Mouse (Mus musculus): ENCODE measurements around the gene Trp53tg5. TPM values are rescaled to one million over a fixed set of nuclear protein-coding genes. Genes with fewer than 3 reads are reported as not detected.

Gene Trp53tg5
- polyA plus RNA-seq (2014; fragmentation: Illumina TruSeq; extraction: RNeasy Lipid Tissue Mini Kit (QIAGEN cat#74804); ENCODE audit: low read depth, low replicate concordance): not detected

DNA sequence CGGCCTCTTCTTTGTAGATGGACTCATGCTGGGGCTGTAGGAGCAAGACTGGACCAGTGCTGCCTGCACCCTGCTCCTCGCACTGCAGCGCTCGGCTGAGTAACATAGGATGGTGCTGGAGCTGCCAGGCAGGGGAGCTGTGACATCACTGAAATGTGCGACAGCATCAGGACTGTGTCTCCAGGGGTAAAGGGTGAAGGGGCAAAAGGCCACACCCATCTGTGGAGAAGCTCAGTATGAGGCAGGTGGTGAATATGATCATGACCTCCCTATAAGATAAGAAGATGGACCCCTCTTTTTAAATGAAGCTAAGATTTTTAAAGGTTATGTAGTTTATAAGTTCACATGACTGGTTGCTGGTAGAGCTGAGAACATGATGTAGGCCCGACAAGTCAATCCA lies at the start of gene Trp53tg5:
Gene Trp53tg5, minus strand, starts transcription at position 101 of the 400 bp plus-strand sequence.

DNA sequence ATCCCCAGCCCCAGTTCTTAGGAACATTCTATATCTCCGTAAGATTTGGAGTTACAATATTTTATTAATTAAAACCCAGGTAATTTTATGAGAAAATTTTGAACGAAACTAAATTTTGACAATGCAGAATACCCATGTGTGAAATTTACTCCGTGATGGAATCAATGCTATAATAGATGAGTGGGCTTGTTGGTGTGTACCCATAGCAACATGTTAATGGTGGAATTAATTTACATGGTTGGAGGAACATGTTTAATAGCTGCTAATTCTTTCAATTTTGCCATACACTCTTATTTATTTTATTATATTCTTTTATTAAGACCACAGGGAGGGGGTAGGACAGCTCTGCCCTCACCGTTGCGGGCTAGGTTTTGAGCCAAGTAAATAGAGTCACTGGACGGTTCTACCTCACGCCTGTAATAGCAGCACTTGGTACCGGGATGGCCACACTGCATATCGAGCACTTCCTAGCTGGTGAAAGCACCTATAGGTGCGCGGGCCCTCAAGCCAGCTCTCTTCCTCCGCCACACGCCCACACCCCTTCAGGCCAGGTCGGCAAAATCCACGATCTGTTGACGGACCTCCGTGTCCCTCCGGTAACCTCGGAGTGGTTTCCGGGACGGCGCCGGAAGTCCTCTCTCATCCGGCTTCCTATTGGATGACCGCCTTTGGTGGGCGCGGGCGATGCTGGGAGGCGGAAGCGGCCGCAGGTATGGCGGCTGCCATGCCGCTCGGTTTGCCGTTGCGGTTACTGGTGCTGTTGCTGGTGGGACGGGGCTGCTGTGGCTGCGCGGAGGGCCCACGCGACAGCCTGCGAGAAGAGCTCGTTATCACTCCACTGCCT lies 23.5 kb upstream of the Trp53tg5 start, which contains the start of gene Pigt:
Gene Pigt, plus strand, starts transcription at position 674 of the 844 bp plus-strand sequence.

DNA sequence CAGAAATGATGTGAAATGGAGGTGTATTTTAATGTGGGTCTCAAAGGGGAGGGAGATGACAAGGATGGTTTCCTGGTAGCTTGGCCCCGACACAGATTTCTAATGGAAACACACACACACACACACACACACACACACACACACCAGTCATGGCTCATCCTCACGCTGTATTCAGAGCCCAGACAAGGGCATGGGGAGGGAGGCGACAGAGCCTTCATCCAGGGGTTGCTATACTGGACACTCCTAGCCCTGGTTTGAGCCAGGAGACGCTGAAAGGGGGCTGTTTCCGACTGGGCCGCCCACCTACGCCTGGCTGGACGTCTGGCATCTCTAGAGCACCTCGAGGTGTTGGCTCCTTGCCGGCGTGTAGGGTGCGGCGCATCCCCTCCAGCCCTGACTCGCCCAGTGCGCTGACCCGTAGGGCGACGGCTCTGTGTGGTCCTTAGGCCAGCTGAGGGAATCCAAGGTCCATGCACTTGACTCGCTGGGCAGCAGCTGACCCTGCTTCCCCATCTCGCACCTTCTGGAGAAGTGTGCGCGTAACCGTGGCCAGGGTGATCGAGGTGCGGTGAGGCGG lies 12.2 kb upstream of the Trp53tg5 start, which contains the start of gene Dbndd2:
Gene Dbndd2, plus strand, starts transcription at position 426 of the 577 bp plus-strand sequence.

GRCm38 (mm10) chr2:164460745-164461551 lies 12.6 kb downstream of the Trp53tg5 start, which contains the start of gene Gm20458:
Gene Gm20458 (plus strand): TSS chr2:164460967.

DNA sequence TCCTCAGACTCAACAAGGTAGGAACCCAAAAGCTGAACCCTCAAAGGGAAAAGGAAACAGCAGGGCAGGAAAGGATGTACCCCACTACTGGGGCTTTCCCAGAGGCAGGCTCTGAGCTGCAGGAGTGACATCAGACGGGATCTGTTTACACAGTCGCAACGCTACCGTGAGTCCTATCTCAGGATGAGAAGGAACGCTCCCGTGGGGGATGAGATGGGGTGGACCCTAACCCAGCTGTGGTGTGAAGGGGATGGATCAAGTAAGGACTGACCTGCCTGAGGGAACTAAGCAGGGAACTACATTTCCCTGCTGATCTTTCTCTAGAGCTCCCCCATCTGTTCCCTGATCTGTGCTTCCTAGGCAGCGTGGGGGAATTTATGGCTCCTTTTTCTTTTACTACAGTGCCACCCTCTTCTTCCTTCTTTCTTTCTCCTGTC lies 16.6 kb downstream of the Trp53tg5 start, which contains the start of gene Sys1:
Gene Sys1, plus strand, starts transcription at position 101 of the 437 bp plus-strand sequence.

DNA sequence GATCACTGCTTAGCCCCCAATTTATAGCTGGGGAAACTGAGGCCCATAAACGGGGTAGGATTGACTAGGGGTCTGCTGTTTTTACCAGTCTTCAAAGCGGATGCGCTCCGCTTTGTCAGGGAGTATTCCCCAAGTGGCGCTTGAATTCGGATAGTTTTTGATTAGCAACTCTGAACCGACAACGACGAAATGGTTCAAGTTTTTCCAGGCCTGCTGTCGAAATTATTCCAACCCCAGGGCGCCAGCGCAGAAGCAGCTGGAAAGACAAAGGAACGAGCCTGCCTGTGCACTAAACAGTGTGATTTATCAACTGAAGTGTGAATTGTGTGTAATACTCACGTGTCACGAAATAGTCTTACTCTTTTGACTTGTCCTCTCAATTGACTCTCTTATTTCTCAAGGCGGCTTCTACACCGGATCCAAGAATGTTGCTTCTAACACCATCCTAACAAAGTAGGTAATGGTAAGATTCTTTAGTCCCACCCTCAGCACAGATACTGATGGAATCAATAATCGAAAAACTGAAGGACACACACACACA lies 30.0 kb downstream of the Trp53tg5 start, which contains the start of gene Sdc4:
Gene Sdc4, minus strand, starts transcription at position 428 of the 541 bp plus-strand sequence.

Other genes starting within 250 kb of the Trp53tg5 start
- not detected for gene Svs2, start 235.3 kb downstream of the Trp53tg5 start, polyA plus RNA-seq (2014; fragmentation: Illumina TruSeq; extraction: RNeasy Lipid Tissue Mini Kit (QIAGEN cat#74804); ENCODE audit: low read depth, low replicate concordance)
- gene Svs3b, start 217.1 kb downstream of the Trp53tg5 start, polyA plus RNA-seq (2014; fragmentation: Illumina TruSeq; extraction: RNeasy Lipid Tissue Mini Kit (QIAGEN cat#74804); ENCODE audit: low read depth, low replicate concordance): not detected
- not detected for gene Svs4, start 195.3 kb downstream of the Trp53tg5 start, polyA plus RNA-seq (2014; fragmentation: Illumina TruSeq; extraction: RNeasy Lipid Tissue Mini Kit (QIAGEN cat#74804); ENCODE audit: low read depth, low replicate concordance)
- not detected for gene Svs3a, start 184.5 kb downstream of the Trp53tg5 start, polyA plus RNA-seq (2014; fragmentation: Illumina TruSeq; extraction: RNeasy Lipid Tissue Mini Kit (QIAGEN cat#74804); ENCODE audit: low read depth, low replicate concordance)
- gene Svs6, start 157.0 kb downstream of the Trp53tg5 start, polyA plus RNA-seq (2014; fragmentation: Illumina TruSeq; extraction: RNeasy Lipid Tissue Mini Kit (QIAGEN cat#74804); ENCODE audit: low read depth, low replicate concordance): not detected
- gene Svs5, start 141.0 kb downstream of the Trp53tg5 start, polyA plus RNA-seq (2014; fragmentation: Illumina TruSeq; extraction: RNeasy Lipid Tissue Mini Kit (QIAGEN cat#74804); ENCODE audit: low read depth, low replicate concordance): not detected
- gene Slpi, start 84.6 kb downstream of the Trp53tg5 start, polyA plus RNA-seq (2014; fragmentation: Illumina TruSeq; extraction: RNeasy Lipid Tissue Mini Kit (QIAGEN cat#74804); ENCODE audit: low read depth, low replicate concordance): not detected
- gene Rbpjl, start 70.6 kb downstream of the Trp53tg5 start, polyA plus RNA-seq (2014; fragmentation: Illumina TruSeq; extraction: RNeasy Lipid Tissue Mini Kit (QIAGEN cat#74804); ENCODE audit: low read depth, low replicate concordance): not detected
- not detected for gene Matn4, start 68.6 kb downstream of the Trp53tg5 start, polyA plus RNA-seq (2014; fragmentation: Illumina TruSeq; extraction: RNeasy Lipid Tissue Mini Kit (QIAGEN cat#74804); ENCODE audit: low read depth, low replicate concordance)
- 55.2 TPM for gene Sdc4, start 29.8 kb downstream of the Trp53tg5 start, polyA plus RNA-seq (2014; fragmentation: Illumina TruSeq; extraction: RNeasy Lipid Tissue Mini Kit (QIAGEN cat#74804); ENCODE audit: low read depth, low replicate concordance)
- gene Sys1, start 16.8 kb downstream of the Trp53tg5 start, polyA plus RNA-seq (2014; fragmentation: Illumina TruSeq; extraction: RNeasy Lipid Tissue Mini Kit (QIAGEN cat#74804); ENCODE audit: low read depth, low replicate concordance): 7.6 TPM
- gene Gm20458, start 12.8 kb downstream of the Trp53tg5 start, polyA plus RNA-seq (2014; fragmentation: Illumina TruSeq; extraction: RNeasy Lipid Tissue Mini Kit (QIAGEN cat#74804); ENCODE audit: low read depth, low replicate concordance): not detected
- gene Dbndd2, start 12.4 kb upstream of the Trp53tg5 start, polyA plus RNA-seq (2014; fragmentation: Illumina TruSeq; extraction: RNeasy Lipid Tissue Mini Kit (QIAGEN cat#74804); ENCODE audit: low read depth, low replicate concordance): 3.4 TPM
- gene Pigt, start 23.8 kb upstream of the Trp53tg5 start, polyA plus RNA-seq (2014; fragmentation: Illumina TruSeq; extraction: RNeasy Lipid Tissue Mini Kit (QIAGEN cat#74804); ENCODE audit: low read depth, low replicate concordance): 7.0 TPM
- gene Wfdc2, start 88.7 kb upstream of the Trp53tg5 start, polyA plus RNA-seq (2014; fragmentation: Illumina TruSeq; extraction: RNeasy Lipid Tissue Mini Kit (QIAGEN cat#74804); ENCODE audit: low read depth, low replicate concordance): not detected
- not detected for gene Spint3, start 99.7 kb upstream of the Trp53tg5 start, polyA plus RNA-seq (2014; fragmentation: Illumina TruSeq; extraction: RNeasy Lipid Tissue Mini Kit (QIAGEN cat#74804); ENCODE audit: low read depth, low replicate concordance)
- gene Wfdc6a, start 111.7 kb upstream of the Trp53tg5 start, polyA plus RNA-seq (2014; fragmentation: Illumina TruSeq; extraction: RNeasy Lipid Tissue Mini Kit (QIAGEN cat#74804); ENCODE audit: low read depth, low replicate concordance): not detected
- gene Eppin, start 119.9 kb upstream of the Trp53tg5 start, polyA plus RNA-seq (2014; fragmentation: Illumina TruSeq; extraction: RNeasy Lipid Tissue Mini Kit (QIAGEN cat#74804); ENCODE audit: low read depth, low replicate concordance): not detected
- not detected for gene Wfdc6b, start 139.8 kb upstream of the Trp53tg5 start, polyA plus RNA-seq (2014; fragmentation: Illumina TruSeq; extraction: RNeasy Lipid Tissue Mini Kit (QIAGEN cat#74804); ENCODE audit: low read depth, low replicate concordance)
- gene Wfdc8, start 139.9 kb upstream of the Trp53tg5 start, polyA plus RNA-seq (2014; fragmentation: Illumina TruSeq; extraction: RNeasy Lipid Tissue Mini Kit (QIAGEN cat#74804); ENCODE audit: low read depth, low replicate concordance): not detected
- not detected for gene Wfdc16, start 165.1 kb upstream of the Trp53tg5 start, polyA plus RNA-seq (2014; fragmentation: Illumina TruSeq; extraction: RNeasy Lipid Tissue Mini Kit (QIAGEN cat#74804); ENCODE audit: low read depth, low replicate concordance)
- gene Wfdc10, start 182.3 kb upstream of the Trp53tg5 start, polyA plus RNA-seq (2014; fragmentation: Illumina TruSeq; extraction: RNeasy Lipid Tissue Mini Kit (QIAGEN cat#74804); ENCODE audit: low read depth, low replicate concordance): not detected
- not detected for gene Wfdc9, start 182.9 kb upstream of the Trp53tg5 start, polyA plus RNA-seq (2014; fragmentation: Illumina TruSeq; extraction: RNeasy Lipid Tissue Mini Kit (QIAGEN cat#74804); ENCODE audit: low read depth, low replicate concordance)
- gene Wfdc11, start 200.4 kb upstream of the Trp53tg5 start, polyA plus RNA-seq (2014; fragmentation: Illumina TruSeq; extraction: RNeasy Lipid Tissue Mini Kit (QIAGEN cat#74804); ENCODE audit: low read depth, low replicate concordance): not detected
- gene Wfdc13, start 211.4 kb upstream of the Trp53tg5 start, polyA plus RNA-seq (2014; fragmentation: Illumina TruSeq; extraction: RNeasy Lipid Tissue Mini Kit (QIAGEN cat#74804); ENCODE audit: low read depth, low replicate concordance): not detected
- gene Spint4, start 224.8 kb upstream of the Trp53tg5 start, polyA plus RNA-seq (2014; fragmentation: Illumina TruSeq; extraction: RNeasy Lipid Tissue Mini Kit (QIAGEN cat#74804); ENCODE audit: low read depth, low replicate concordance): not detected
- not detected for gene Spint5, start 241.6 kb upstream of the Trp53tg5 start, polyA plus RNA-seq (2014; fragmentation: Illumina TruSeq; extraction: RNeasy Lipid Tissue Mini Kit (QIAGEN cat#74804); ENCODE audit: low read depth, low replicate concordance)

Measured in adrenal gland, adult 10 weeks (tissue).